Mouse (Mus musculus): ENCODE data around the gene Tssc4. TPM values are rescaled to one million over a fixed set of nuclear protein-coding genes. Genes with fewer than 3 reads are reported as not detected.

Tssc4 gene
- polyA plus RNA-seq (2017; shearing (Covaris generic)): 10 to 100 TPM; 41.4 to 44.9 TPM

DNA sequence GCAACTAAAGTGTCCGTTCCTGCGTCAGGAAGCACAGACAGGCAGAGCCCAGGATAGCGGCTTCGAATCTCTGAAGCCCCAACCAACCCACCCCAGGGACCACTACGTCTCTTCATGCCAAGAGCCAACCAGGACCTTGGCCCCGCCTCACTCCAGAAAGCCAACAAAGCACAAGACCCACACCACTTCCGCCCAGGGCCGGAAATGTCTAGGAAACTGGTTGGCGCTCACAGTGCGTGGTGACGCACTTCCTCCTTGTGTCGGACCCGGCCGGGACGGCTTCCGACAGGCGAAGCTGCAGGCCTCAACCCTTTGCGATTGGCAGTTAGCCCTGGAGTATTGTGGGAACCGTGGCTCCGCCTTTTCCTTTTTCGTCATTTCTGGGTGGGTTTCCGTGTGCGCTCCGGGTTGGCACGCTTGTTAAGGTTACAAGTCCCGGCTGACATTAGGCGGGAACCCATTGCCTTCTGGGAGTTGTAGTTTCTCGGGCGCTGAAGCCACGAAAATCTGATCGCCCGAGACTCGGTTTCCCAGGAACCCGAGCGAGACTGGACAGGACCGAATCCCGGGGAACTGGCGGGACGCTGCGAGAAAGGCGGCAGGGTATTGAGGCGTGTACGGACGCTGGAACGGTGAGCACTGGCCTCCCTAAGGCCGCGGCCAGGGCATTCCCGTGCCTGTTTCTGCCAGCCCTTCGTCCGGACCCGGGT lies at the start of gene Tssc4:
Gene Tssc4 (plus strand): TSS at position 368 of the 710 bp plus-strand sequence.

GRCm38 (mm10) chr7:143052626-143053007 lies 16.4 kb upstream of the Tssc4 start, which contains the start of gene Cd81:
TSS of gene Cd81 (plus strand) at chr7:143052739.

DNA sequence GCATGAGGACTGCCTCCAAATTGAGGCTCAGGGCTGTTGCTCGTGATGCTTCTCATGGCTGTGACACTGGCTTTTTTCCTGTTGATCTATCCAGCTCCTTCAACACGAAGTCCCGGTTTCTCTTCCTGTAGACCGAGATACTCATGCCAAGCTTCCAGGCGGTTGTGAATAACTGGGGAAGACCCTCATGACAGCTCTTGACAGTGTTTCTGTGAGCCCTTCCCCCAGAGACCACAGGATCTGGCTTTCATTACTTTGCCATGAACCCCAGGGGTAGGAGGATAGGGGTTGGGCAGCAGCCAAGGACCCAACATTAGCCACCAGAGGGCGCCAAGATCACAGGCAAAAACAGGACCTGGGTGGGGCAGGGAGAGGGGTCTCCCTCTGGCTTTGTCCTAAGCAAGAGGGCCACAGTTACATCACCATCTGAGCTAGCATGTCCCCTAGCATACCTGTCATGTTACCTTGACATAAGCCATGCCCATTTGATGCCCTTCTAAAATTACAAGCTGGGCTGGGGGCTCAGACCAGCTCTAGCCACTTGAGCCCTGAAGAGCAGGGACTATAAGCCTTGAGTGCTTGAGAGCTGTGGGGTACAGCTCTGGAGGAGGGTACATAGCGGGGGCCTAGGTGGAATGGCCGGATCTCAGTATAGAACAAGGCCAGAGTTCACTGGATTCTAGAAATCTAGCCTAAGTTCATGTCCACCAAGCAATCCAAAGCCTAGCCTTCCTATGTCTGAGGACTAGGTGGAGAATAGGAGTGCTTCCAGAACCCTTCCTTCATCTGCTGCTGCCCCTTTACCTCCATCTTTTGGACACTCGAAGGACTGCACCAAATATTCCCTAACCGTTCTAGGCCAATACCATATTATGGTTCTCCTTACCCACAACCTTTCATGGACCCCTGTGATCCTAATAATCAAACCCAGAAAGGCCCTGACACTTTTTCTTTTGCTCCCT lies 25.8 kb downstream of the Tssc4 start, which contains the start of gene Trpm5:
Gene Trpm5 (minus strand): TSS at position 51 of the 962 bp plus-strand sequence.

DNA sequence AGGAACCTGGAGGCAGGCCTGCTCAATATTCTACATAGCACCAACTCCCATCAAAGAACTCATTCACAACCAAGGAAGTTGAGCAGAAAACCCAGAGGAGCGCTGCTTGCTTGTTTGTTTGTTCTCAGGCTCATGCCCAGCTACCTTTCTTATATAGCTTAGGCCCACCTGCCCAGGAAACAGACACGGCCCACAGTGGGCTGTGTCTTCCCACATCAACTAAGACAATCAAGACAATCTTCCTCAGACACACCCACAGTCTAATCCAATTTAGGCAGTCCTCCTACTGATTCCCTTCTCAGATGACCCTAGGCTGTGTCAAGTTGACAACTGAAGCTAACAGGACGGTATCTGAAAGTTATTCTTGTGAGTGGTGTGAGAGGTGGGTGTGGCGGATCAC lies 37.0 kb downstream of the Tssc4 start, which contains the start of gene Kcnq1:
Gene Kcnq1 (plus strand): TSS at position 301 of the 400 bp plus-strand sequence.

Other genes with a start within 250 kb of the Tssc4 start
- gene Th, start 138.1 kb upstream of the Tssc4 start, polyA plus RNA-seq (2017; shearing (Covaris generic)): under 1 TPM in 1 of 2 experiments, not detected in 1; 0.34 TPM
- gene Ascl2, start 100.0 kb upstream of the Tssc4 start, polyA plus RNA-seq (2017; shearing (Covaris generic)): under 1 TPM in 1 of 2 experiments, not detected in 1; 0.85 TPM
- 100 to 1,000 TPM; 416 to 450 TPM for gene Tspan32, start 64.2 kb upstream of the Tssc4 start, polyA plus RNA-seq (2017; shearing (Covaris generic))
- 100 to 1,000 TPM; 109 to 136 TPM for gene Cd81, start 16.5 kb upstream of the Tssc4 start, polyA plus RNA-seq (2017; shearing (Covaris generic))
- gene Trpm5, start 25.4 kb downstream of the Tssc4 start, polyA plus RNA-seq (2017; shearing (Covaris generic)): under 1 TPM in 1 of 2 experiments, not detected in 1; 0.41 TPM
- not detected for gene Kcnq1, start 37.1 kb downstream of the Tssc4 start, polyA plus RNA-seq (2017; shearing (Covaris generic))